Mouse (Mus musculus): ENCODE results near the gene Xylt1. TPM values are rescaled to one million over a fixed set of nuclear protein-coding genes. Genes with fewer than 3 reads are reported as not detected.

The Xylt1 gene
- polyA plus RNA-seq, 1 experiment from 2014 or later = 2.0 TPM

DNA sequence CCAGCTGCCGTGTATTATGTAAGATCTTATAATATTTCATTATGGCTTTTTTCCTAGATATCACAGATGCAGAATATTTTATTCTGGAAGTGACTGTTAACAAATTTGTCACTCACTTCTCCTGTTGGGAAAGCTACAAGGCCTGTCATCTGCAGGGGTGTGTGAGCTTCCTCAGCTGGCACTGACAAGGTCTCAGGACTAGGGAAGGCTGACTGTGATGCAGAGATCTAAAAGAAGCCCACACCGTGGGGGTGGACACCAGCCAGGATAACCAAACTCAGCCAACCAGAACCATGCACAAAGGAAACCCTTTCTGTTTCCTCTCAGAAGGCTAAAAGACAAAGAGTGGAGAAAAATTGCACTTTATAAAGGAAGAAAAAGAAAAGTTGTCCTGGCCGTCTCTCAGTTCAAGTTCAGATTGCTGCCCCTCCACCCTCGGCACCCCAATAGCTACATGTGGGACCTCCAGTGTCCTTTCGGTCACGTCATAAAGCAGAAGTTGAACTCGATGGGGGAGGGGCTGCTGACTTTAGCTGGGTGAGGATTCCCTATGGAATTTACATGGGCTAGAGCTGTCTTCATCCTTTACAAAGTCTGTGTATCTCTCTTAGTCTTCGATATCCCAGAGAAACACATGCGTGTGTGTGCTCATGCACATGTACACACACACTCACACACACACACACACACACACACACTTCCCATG is 109.9 kb downstream of the Xylt1 start:
- Histone ChIP-seq H3K4me3 (no peak overlapping the region), H3K4me1 (peaks cover 7% of the 10 kb centered on the region), H3K9ac (replicated peaks) (no peak overlapping the region), H3K36me3 (no peaks in the 10 kb centered on the region), H3K27ac (replicated peaks) (peak overlapping the region; percentile 53), H3K9me3 (no peaks in the 10 kb centered on the region), H3K27me3 (no peaks in the 10 kb centered on the region), H3K4me2 (replicated peaks) (no peak overlapping the region)
- no peak for ATAC-seq (replicated peaks)
- 64% methylated on average over 9 of the region's 9 CpGs for WGBS

DNA sequence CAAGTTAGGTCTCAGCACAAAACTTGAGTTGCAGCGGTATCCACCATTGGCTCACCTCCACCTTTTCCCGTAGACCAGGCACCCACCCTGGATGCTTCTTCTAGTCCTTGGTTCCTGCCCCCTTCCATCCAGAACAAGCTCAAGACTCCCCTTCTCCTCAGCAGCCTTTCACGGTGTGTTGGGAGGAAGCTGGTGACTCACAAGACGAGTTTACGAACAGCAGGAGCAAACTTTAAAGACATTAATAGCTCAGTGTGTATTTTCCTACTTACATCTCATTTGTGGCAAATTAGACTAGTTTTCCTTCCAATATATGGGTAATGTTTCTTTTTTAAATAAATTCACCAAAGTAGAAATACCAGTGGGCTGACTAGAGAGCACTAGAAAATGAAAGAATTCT is 110.7 kb downstream of the Xylt1 start:
- no peak overlapping the region for H3K4me2 ChIP-seq (replicated peaks)
- no peaks in the 10 kb centered on the region for H3K36me3 ChIP-seq
- H3K27me3 ChIP-seq = no peaks in the 10 kb centered on the region
- H3K4me1 ChIP-seq = peaks cover 10% of the 10 kb centered on the region
- ATAC-seq (replicated peaks) = no peak
- H3K27ac ChIP-seq (replicated peaks) = no peak overlapping the region
- H3K4me3 ChIP-seq = no peak overlapping the region
- no peak overlapping the region for H3K9ac ChIP-seq (replicated peaks)
- 84% methylated on average over 5 of the region's 5 CpGs for WGBS
- H3K9me3 ChIP-seq = no peaks in the 10 kb centered on the region

DNA sequence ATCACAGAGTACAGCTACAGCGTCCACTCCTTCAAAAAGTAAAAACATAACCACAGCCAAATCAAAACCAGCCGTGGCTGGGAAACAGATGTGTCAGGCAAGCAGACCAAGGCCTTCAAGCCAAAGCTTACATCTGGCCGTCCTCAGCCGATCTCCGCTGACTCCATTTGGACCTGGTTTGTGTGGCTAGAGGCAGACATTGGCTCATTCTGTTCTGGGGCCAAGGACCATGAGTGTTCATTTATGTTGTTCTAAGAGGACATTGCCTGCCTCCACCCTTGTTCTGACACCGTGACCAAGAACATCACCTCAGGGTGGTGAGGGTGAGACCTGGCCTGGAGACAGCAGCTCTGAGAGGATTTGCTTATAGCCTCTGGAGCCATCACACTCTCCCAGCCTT is 113.4 kb downstream of the Xylt1 start:
- Histone ChIP-seq H3K4me1 (peaks cover 12% of the 10 kb centered on the region), H3K4me3 (no peak overlapping the region), H3K4me2 (replicated peaks) (no peak overlapping the region), H3K9me3 (no peaks in the 10 kb centered on the region), H3K27me3 (no peaks in the 10 kb centered on the region), H3K36me3 (no peaks in the 10 kb centered on the region), H3K9ac (replicated peaks) (no peak overlapping the region), H3K27ac (replicated peaks) (no peak overlapping the region)
- WGBS = 94% methylated on average over 6 of the region's 6 CpGs
- no peak for ATAC-seq (replicated peaks)

DNA sequence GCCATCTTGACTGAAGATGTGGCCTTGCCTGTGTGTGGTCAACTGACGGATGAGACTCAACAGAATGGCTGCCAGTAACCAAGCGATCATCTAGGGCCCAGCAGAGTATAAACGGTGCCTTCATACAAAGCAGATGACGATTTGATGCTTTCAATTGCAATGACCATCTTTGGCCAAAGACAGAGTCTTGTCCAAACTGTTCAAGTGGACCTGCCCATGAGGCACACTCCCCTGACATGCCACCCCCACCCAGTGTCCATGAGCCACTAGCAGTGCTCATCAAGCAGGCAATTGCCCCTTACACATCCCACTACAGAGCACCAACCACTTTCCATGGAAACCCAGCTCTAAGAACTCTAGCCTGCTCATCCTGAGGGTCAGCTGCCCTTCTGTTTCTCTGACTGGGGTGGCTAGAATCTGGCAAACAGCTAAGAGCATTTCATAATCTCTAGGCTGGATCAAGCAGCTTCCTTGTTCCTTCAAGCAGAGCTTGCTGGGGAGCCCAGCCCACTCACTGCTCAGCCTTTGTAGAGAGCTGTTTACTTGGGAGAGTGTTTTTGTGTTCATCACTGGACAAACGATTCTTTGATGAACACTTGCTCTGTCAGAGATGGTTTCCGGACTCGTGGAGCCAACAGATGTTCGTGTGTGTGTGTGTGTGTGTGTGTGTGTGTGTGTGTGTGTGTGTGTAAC is 114.0 kb downstream of the Xylt1 start:
- no peak for ATAC-seq (replicated peaks)
- 75% methylated on average over 8 of the region's 8 CpGs for WGBS
- no peak overlapping the region for H3K9ac ChIP-seq (replicated peaks)

DNA sequence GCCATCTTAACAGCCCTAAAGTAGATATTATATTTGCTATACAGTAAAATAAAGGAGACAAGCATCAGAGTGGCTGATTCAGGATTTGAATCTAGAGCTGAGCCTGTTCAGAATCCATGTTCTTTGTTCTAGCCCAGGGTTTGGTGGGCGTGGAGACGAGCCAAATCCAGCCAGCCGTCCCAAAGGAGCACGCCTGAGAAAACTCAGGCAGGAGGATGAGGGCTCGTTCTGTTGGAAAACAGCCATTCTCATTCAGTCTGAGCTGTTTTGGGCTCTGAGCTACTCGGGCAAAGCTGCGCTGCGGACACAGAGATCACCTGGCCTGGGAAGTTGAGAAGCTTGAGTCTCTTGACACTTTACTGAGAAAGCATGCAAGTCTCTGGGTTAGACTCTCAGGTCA is 115.0 kb downstream of the Xylt1 start:
- Histone ChIP-seq H3K4me1 (peaks cover 9% of the 10 kb centered on the region), H3K27ac (replicated peaks) (0 out of 2 replicates have a peak overlapping the region, but pooled peaks have one; percentile 21), H3K27me3 (no peaks in the 10 kb centered on the region), H3K4me3 (no peak overlapping the region), H3K36me3 (no peaks in the 10 kb centered on the region), H3K9ac (replicated peaks) (no peak overlapping the region), H3K9me3 (no peaks in the 10 kb centered on the region), H3K4me2 (replicated peaks) (no peak overlapping the region)
- no peak for ATAC-seq (replicated peaks)
- 45% methylated on average over 8 of the region's 8 CpGs for WGBS

More for the DNA sequence above, 114.0 kb downstream of the Xylt1 start:
- Histone ChIP-seq H3K4me2 (replicated peaks) (no peak overlapping the region), H3K4me3 (no peak overlapping the region), H3K27ac (replicated peaks) (no peak overlapping the region), H3K9me3 (no peaks in the 10 kb centered on the region), H3K27me3 (no peaks in the 10 kb centered on the region), H3K4me1 (peaks cover 12% of the 10 kb centered on the region), H3K36me3 (no peaks in the 10 kb centered on the region)

DNA sequence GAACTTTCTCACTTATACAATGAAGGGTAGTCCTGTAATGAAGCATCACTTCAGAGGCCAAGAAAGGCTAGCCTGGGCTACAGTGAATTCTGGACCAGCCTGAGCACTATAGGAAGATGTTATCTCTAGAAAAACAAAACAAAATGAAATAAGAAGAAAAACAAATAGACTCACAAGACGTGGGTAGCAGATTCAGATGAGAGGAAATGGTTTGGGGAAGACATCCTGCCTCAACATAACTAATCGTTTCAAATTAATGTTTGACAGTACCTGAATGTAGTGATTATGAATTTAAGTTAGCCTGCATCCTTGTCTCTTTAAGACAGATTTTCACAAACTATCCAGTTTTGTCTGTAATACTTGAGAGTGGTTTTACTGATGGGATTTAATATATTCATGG is 117.4 kb downstream of the Xylt1 start:
- H3K4me3 ChIP-seq = no peak overlapping the region
- ATAC-seq (replicated peaks) = no peak
- H3K27ac ChIP-seq (replicated peaks) = no peak overlapping the region

DNA sequence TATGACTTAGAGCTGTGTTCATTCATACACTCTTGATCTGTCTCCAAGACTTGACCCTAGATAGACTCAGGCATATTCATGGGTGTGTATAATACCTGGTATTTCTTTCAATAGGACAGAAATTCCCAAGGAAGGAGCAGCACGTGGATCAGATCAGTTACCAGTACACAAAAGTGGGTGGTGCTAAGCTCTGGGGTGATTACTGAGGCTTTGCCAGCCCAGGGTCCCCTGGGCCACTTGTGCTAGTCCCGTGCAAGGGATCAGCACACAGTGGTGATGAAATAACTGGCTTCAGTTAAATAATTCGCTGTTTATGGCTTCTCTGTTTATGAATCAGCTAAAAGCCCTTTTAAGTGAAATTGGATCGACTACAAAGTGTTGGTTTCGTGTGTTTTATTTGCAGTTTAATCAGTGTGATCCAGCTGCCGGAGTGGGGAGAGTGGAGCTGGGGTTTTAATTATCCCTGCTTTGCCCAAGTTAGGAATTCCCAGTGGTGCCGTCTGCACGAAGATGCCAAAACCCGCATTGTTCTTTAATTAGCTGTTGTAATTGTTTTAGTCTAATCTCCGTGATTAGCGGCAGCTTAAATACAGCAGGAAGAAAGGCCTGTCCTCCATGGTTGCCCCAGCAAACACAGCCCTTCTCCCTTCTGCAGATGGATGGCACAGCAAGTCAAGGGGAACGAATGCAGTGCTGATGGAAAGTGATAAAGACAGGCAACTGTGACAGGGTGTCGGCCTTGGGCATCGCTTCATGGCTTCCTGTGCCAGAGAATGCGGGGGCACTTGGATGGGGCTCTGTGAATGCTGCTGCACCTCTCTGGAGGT is 120.8 kb downstream of the Xylt1 start:
- ATAC-seq (replicated peaks) = peak; percentile 65

More for the DNA sequence above, 117.4 kb downstream of the Xylt1 start:
- Histone ChIP-seq H3K9ac (replicated peaks) (no peak overlapping the region), H3K9me3 (no peaks in the 10 kb centered on the region), H3K4me2 (replicated peaks) (no peak overlapping the region), H3K36me3 (no peaks in the 10 kb centered on the region), H3K4me1 (peaks cover 14% of the 10 kb centered on the region), H3K27me3 (no peaks in the 10 kb centered on the region)
- 85% methylated on average over 2 of the region's 2 CpGs for WGBS

DNA sequence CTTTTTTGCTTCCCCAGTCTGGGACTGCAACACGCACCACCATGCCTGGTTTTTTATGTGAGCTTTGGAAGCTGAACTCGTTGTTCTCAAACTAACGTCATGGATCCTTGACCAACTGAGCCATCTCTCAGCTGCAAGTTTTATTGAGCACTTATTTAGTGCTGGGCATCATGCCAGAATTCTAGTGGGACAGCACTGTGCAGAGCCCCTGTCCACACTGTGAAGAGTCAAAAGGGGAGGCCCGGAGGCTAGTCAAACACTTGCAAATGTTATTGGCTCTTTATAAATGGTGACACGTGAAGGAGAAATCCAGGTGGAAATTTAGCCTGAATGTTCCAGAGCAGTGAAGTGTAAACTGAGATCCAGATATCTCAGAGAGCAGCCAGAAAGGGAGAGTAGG is 121.6 kb downstream of the Xylt1 start:
- no peak overlapping the region for H3K4me2 ChIP-seq (replicated peaks)
- no peak overlapping the region for H3K9ac ChIP-seq (replicated peaks)
- no peak overlapping the region for H3K4me3 ChIP-seq
- no peak for ATAC-seq (replicated peaks)
- no peaks in the 10 kb centered on the region for H3K27me3 ChIP-seq
- H3K27ac ChIP-seq (replicated peaks) = no peak overlapping the region
- H3K36me3 ChIP-seq = no peaks in the 10 kb centered on the region
- H3K4me1 ChIP-seq = peaks cover 7% of the 10 kb centered on the region; the same call in 1 of the 2 replicates
- WGBS = 74% methylated on average over 5 of the region's 5 CpGs
- no peaks in the 10 kb centered on the region for H3K9me3 ChIP-seq

More for the DNA sequence above, 120.8 kb downstream of the Xylt1 start:
- H3K4me2 ChIP-seq (replicated peaks) = no peak overlapping the region
- no peak overlapping the region for H3K9ac ChIP-seq (replicated peaks)
- WGBS = 24% methylated on average over 15 of the region's 15 CpGs
- no peaks in the 10 kb centered on the region for H3K27me3 ChIP-seq
- peaks cover 9% of the 10 kb centered on the region for H3K4me1 ChIP-seq
- peak overlapping the region; percentile 22; the same call in 1 of the 2 replicates for H3K27ac ChIP-seq (replicated peaks)
- no peak overlapping the region for H3K4me3 ChIP-seq
- no peaks in the 10 kb centered on the region for H3K9me3 ChIP-seq
- no peaks in the 10 kb centered on the region for H3K36me3 ChIP-seq

DNA sequence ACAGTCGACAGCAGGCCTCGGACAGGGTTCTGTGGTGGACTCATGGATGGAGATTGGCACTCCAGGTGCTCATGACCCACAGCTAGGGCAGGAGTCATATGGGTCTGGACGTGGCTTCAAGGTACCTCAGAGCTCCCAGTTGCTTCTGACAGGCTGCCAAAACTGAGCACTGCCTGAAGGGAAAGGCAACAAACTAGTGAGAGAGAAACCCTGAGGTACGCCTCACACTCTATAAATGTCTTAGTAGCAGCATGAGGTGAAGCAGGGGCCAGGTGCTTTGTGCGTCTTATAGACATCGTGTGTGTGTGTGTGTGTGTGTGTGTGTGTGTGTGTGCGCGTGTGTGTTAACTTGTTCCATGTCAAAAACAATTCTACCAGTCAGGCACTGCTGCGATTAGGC is 122.9 kb downstream of the Xylt1 start:
- no peaks in the 10 kb centered on the region for H3K36me3 ChIP-seq
- H3K27ac ChIP-seq (replicated peaks) = no peak overlapping the region
- H3K4me3 ChIP-seq = no peak overlapping the region
- 80% methylated on average over 9 of the region's 9 CpGs for WGBS
- no peaks in the 10 kb centered on the region for H3K27me3 ChIP-seq
- no peak overlapping the region for H3K9ac ChIP-seq (replicated peaks)
- H3K9me3 ChIP-seq = no peaks in the 10 kb centered on the region
- H3K4me2 ChIP-seq (replicated peaks) = no peak overlapping the region
- H3K4me1 ChIP-seq = peaks cover 7% of the 10 kb centered on the region; the same call in 1 of the 2 replicates
- no peak for ATAC-seq (replicated peaks)

DNA sequence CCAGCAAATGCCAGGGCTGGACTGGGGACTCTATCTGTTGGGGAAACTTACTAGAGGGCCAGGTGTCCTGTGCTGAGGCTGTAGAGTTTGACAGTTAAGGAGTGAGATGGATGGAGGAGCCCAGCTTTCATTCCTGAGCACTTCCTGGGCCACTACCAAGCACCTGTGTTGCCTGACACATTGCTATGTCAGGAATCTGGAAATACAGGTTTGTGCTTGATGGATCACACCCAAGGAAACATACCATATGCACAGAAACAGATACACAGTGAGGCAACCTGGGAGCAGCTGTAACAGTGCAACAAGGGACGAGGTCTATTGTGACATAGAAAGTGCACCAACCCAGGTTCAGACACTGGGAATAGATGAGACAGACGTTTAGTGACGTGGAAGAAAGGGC is 125.0 kb downstream of the Xylt1 start:
- Histone ChIP-seq H3K27ac (replicated peaks) (no peak overlapping the region), H3K27me3 (no peaks in the 10 kb centered on the region), H3K4me1 (peaks cover 9% of the 10 kb centered on the region; the same call in 1 of the 2 replicates), H3K9me3 (no peaks in the 10 kb centered on the region), H3K4me3 (no peak overlapping the region), H3K4me2 (replicated peaks) (no peak overlapping the region), H3K9ac (replicated peaks) (no peak overlapping the region), H3K36me3 (no peaks in the 10 kb centered on the region)
- ATAC-seq (replicated peaks) = no peak
- 90% methylated on average over 3 of the region's 3 CpGs for WGBS

DNA sequence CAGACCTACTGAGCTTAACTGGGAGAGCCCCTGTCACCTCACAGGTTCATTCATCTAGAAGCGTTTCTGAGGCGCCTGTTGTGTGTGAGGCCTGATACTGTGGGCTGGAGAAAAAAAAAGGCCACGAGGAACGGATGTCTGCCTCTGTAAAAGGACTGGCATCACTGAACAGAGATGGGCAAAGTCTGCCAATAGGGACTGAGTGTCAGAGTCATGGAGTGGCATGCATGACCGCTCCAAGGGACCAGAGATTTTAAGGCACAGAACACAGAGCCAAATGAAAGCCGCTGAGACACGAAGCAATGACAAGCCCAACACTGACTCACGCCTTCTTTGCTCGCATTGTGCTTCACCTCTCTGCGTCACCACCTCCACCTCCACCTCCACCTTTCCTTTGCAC is 126.6 kb downstream of the Xylt1 start:
- H3K27me3 ChIP-seq = no peaks in the 10 kb centered on the region
- 0 out of 2 replicates have a peak, but pooled peaks cover 2% of the 10 kb centered on the region for H3K4me1 ChIP-seq
- H3K4me2 ChIP-seq (replicated peaks) = no peak overlapping the region
- no peaks in the 10 kb centered on the region for H3K36me3 ChIP-seq
- no peak overlapping the region for H3K9ac ChIP-seq (replicated peaks)
- ATAC-seq (replicated peaks) = no peak
- H3K9me3 ChIP-seq = no peaks in the 10 kb centered on the region
- H3K27ac ChIP-seq (replicated peaks) = no peak overlapping the region
- no peak overlapping the region for H3K4me3 ChIP-seq
- 92% methylated on average over 10 of the region's 10 CpGs for WGBS

DNA sequence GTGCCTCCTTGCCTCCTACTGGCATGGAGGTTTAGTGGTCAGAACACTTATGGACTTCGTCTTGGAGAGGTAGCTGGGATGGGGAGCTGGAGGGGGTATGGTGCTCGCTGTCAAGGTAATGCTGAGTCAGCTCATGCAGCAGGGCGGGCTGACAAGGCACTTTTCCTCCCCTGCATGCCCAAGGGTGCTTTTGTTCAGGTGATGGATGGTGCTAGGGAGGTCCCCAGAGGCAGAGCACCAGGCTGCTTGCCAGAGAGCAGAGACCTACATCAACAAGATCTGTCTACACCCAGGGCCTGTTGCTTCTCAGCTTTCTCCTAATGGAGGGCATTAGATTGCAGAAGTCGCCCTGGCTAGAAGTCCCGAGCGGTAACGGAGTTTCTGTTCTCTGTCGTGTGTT is 127.3 kb downstream of the Xylt1 start:
- H3K9me3 ChIP-seq = no peaks in the 10 kb centered on the region
- H3K27ac ChIP-seq (replicated peaks) = no peak overlapping the region
- no peak for ATAC-seq (replicated peaks)
- H3K4me3 ChIP-seq = no peak overlapping the region
- H3K27me3 ChIP-seq = no peaks in the 10 kb centered on the region
- WGBS = 69% methylated on average over 8 of the region's 8 CpGs
- H3K9ac ChIP-seq (replicated peaks) = no peak overlapping the region
- H3K4me2 ChIP-seq (replicated peaks) = no peak overlapping the region
- no peaks in the 10 kb centered on the region for H3K36me3 ChIP-seq
- 0 out of 2 replicates have a peak, but pooled peaks cover 2% of the 10 kb centered on the region for H3K4me1 ChIP-seq

Data from forebrain, embryonic 15.5 days (tissue).